Mouse (Mus musculus): Measurements from ENCODE around the gene Atf5.

DNA sequence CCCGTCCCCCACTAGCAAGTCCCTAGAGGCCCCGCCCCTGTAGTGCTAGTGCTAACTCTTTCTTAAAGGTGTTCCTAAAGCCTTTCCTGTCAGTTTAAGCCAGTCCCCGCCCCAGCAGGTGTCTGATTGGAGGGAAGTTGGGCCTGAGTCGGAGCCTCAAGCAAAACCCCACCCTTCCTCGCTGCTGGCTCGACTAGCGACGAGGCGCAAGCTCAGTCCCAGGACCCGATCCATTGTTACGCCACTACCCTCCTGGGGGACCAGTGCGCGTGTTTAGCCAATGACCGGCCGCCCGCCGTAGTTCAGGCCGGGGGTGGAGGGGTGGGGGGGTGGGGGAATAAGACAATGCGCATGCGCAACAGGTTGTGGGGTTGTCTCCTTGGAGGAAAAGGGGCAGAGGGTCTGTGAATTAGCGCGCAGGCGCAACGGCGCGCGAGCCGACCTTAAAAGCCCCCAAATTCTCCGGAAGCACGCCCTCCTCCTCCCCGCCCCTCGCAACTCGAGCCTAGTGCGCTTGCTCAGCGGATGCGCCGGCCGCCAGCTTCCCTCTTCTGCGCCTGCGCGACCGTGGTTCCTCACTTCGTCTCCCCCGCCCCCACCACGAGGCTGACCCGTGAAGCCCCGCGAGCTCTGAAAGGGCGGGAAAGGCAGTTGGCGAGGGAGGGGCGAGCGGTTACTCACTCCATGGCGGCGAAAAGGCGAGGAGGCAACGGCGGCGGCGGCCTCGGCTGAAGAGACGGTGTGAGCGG lies 563 bp downstream of the Atf5 start, which contains the start of the genes Nup62 and Il4i1:
- TF ChIP-seq CTCF (IDR thresholded peaks at IDR 0.05; ENCODE audit: low read depth, low read length): no peak
- no peak for TF ChIP-seq POLR2A (IDR thresholded peaks at IDR 0.05; ENCODE audit: borderline replicate concordance, low read depth, low read length)

Data from bone marrow macrophage, adult 2 months (primary cell).